Mouse (Mus musculus): ENCODE data around the gene Rere.

DNA sequence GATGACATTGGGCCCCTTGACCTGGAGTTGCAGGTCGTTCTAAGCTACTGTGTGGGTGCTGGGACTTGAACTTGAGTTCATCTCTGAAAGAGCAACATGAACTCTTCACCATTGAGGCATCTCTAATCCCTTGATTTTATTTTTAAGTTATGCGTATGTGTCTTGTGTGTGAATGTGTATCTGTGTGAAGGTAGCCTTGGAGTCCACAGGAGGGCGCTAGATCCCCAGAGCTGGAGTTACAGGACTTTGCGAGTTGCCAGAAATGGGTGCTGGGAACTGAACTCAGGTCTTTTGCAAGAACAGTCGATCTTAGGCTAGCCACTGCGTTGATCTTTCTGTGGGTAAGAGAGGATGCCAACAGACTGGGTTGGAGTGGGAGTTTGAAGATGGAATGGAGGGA is 375.1 kb downstream of the Rere start:
- TF ChIP-seq CTCF (IDR thresholded peaks at IDR 0.05 in 2 of 3, conservative IDR thresholded peaks at IDR 0.05 in 1 of 3; ENCODE audit: control insufficient read depth in 1 of 3, insufficient read depth in 1 of 3, low read depth in 2 of 3, low read length in 3 of 3, poor library complexity in 1 of 3, severe bottlenecking in 1 of 3): peak; percentile 67 to 71 (median 71)
- no peak for TF ChIP-seq EP300 (IDR thresholded peaks at IDR 0.05; ENCODE audit: low read depth in 1 of 2, low read length in 2 of 2)
- TF ChIP-seq POLR2A (IDR thresholded peaks at IDR 0.05; ENCODE audit: control insufficient read depth in 1 of 2, insufficient read depth in 1 of 2, low read depth in 1 of 2, low read length in 2 of 2, poor library complexity in 1 of 2): no peak
- TF ChIP-seq MYC (IDR thresholded peaks at IDR 0.05; ENCODE audit: low read depth, low read length): no peak
- no peak for TF ChIP-seq USF1 (IDR thresholded peaks at IDR 0.05; ENCODE audit: low read depth, low read length)
- TF ChIP-seq MEF2A (IDR thresholded peaks at IDR 0.05; ENCODE audit: extremely low read depth, insufficient replicate concordance, low read depth, low read length, poor library complexity, severe bottlenecking): no peak
- TF ChIP-seq MAX (IDR thresholded peaks at IDR 0.05; ENCODE audit: low read length): no peak
- no peak for TF ChIP-seq MAFK (IDR thresholded peaks at IDR 0.05; ENCODE audit: borderline replicate concordance, low read depth, low read length)
- TF ChIP-seq UBTF (IDR thresholded peaks at IDR 0.05; ENCODE audit: borderline replicate concordance, insufficient read depth, low read depth, low read length): no peak
- TF ChIP-seq USF2 (IDR thresholded peaks at IDR 0.05; ENCODE audit: borderline replicate concordance in 1 of 2, insufficient read depth in 1 of 2, low read depth in 1 of 2, low read length in 2 of 2): no peak
- TF ChIP-seq KAT2A (conservative IDR thresholded peaks at IDR 0.05; ENCODE audit: low read depth, low read length): no peak

All from MEL (cell line).